Mouse (Mus musculus): Measurements from ENCODE around the gene Ccdc34. TPM values are rescaled to one million over a fixed set of nuclear protein-coding genes. Genes with fewer than 3 reads are reported as not detected.

Ccdc34 gene
- polyA plus RNA-seq, 1 experiment from 2014 or later: 49.5 TPM

DNA sequence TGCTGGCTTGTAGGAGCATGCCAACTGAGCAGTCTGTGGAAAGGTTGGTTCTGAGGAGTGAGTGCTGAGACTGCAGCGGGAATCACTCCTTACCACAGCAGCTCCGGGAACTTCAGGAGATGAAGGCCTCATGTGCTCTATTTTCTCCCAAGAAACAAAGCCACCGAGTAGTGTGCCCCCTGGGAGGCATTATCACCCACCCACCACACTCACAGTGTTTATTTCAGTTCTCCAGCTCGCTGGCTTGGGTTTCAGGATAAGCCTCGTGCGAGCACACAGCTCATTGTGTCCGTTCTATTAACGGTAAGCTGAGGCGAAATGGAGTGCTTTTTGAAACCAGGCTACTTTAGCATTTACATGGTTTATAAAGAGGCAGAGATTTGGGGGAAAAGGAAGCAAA, 32.1 kb upstream of the Ccdc34 start:
- Histone ChIP-seq H3K4me2 (no peak overlapping the region), H3K27me3 (no peaks in the 10 kb centered on the region), H3K9me3 (replicated peaks) (no peaks in the 10 kb centered on the region), H3K27ac (0 out of 2 replicates have a peak overlapping the region, but pooled peaks have one; percentile 27), H3K36me3 (no peaks in the 10 kb centered on the region), H3K4me3 (replicated peaks) (no peak overlapping the region), H3K9ac (no peak overlapping the region), H3K4me1 (peaks cover 64% of the 10 kb centered on the region)
- ATAC-seq (replicated peaks; ENCODE audit: low FRiP score): no peak
- WGBS: 58% methylated on average over 9 of the region's 9 CpGs

DNA sequence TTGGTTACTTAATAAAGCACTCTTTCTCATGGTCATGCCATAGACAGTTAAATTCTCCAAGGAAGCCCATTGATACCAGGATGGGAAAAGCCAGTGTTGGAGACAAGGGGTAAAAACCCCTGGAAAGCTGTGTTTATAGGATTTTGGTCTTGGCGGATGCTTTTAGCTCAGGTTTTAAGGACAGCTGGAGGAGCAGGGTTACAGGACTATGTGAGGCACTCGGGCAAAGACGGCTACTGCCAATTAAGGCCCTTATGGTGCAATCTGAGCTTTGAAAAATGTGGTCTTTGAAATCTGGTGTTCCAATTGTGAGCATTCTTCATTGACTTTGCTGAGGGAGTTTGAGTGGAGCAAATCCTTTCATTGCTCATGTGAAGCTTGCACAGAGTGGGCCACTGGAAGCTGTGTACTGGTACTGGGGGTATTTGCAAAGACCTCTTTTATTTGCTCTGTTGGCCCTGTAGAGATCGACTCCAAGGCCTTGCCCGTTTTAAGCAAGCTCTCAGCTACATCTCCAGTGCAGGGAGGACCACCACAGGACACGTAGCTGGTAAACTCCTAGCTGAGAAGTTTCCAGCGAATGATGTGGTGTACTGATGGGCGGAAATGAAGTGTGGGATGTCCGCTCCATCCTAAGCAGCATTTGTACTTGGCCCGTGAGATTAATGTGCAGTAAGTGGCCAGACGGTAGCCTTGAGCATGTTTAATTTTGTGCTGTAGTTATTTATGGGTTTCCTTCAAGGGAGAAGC, 31.4 kb upstream of the Ccdc34 start:
- no peak for ATAC-seq (replicated peaks; ENCODE audit: low FRiP score)

DNA sequence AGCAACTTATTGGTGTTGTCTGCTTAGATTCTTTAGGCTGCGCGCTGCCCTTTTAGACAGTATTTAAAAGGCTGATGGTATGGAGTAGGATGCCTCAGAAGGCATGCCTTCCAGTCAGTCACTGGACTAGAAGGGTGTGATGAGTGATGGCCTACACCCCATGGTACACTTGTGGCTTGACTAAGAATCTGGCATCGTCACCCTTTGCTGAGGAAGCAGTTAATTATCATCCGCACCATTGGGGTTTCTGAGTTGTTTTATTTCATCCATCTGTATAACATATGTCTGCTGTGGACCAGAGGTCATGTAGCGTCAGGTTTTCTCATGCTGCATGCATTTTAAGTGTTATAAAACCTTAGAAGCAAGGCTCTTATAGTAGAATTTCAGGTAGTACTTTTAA, 29.7 kb upstream of the Ccdc34 start:
- no peak overlapping the region for H3K4me3 ChIP-seq (replicated peaks)
- H3K27ac ChIP-seq: 0 out of 2 replicates have a peak overlapping the region, but pooled peaks have one; percentile 63
- no peaks in the 10 kb centered on the region for H3K27me3 ChIP-seq
- ATAC-seq (replicated peaks; ENCODE audit: low FRiP score): no peak
- H3K9ac ChIP-seq: no peak overlapping the region
- 54% methylated on average over 5 of the region's 5 CpGs for WGBS
- no peaks in the 10 kb centered on the region for H3K9me3 ChIP-seq (replicated peaks)
- 0 out of 2 replicates have a peak, but pooled peaks cover 3% of the 10 kb centered on the region for H3K36me3 ChIP-seq
- no peak overlapping the region for H3K4me2 ChIP-seq
- peaks cover 73% of the 10 kb centered on the region for H3K4me1 ChIP-seq

More for the DNA sequence above, 31.4 kb upstream of the Ccdc34 start:
- Histone ChIP-seq H3K9ac (no peak overlapping the region), H3K36me3 (0 out of 2 replicates have a peak, but pooled peaks cover 1% of the 10 kb centered on the region), H3K27ac (peak overlapping the region; percentile 5; the same call in 1 of the 2 replicates), H3K4me2 (no peak overlapping the region), H3K4me3 (replicated peaks) (no peak overlapping the region), H3K27me3 (no peaks in the 10 kb centered on the region), H3K9me3 (replicated peaks) (no peaks in the 10 kb centered on the region), H3K4me1 (peaks cover 70% of the 10 kb centered on the region)
- WGBS: 51% methylated on average over 11 of the region's 11 CpGs

DNA sequence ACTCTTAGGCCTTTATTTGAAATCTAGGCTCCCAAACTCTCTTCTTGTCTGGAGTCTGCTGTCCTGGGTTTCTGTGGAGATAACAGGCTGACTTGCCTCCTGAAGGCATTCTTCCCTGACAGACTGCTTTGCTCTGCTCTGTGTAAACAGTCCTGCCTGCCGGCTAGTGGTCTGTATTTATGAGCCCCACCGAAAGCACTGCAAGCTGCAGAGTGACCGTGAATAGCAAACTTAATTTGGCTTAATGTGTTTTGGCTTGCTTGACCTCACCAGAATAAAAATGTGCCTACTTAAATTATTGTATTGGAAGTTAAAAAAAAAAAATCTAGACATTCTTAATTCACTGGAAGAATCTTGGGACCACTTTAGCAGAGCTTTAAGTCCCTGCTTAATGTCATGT, 28.4 kb upstream of the Ccdc34 start:
- peak overlapping the region; percentile 63 for H3K27ac ChIP-seq
- H3K9me3 ChIP-seq (replicated peaks): no peaks in the 10 kb centered on the region

DNA sequence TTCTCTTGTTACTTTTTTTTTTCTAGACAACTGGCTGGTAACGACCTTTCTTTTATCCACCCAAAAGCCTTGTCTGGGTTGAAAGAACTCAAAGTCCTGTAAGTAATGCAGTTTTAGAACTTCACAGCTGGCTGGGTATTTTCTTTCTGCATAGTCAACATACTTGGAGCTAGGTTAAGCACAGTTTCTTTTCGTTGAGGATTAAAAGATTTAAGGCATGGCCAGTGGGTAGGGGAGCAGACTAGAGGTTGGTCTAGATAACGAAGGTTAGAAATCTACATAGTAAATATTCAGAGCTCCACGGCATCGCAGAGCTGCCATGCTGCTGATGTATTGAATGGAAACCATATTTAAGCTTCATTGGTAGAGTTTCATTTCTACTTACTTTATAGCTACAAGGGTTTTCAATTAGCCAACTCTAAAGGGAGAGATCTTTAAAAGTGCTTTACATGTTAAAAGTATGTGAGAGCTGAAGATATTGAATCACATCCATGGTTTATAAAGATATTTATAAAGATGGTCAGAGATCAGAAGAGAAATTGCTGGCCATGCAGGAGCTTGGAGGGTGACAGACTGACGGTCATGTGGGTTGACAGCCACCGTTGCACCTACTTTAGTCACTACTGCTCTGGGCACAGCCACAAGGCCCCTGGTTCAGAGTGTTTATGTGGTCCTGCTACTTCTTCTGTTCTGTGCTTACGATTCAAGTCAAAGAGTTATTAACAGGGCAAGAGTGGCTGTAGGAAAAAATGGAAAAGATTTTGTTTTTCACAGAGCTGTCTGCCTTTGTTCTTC, 27.7 kb upstream of the Ccdc34 start:
- Histone ChIP-seq H3K4me3 (replicated peaks) (no peak overlapping the region), H3K4me2 (peak overlapping the region; percentile 7; the same call in 1 of the 2 replicates), H3K27me3 (no peaks in the 10 kb centered on the region), H3K36me3 (0 out of 2 replicates have a peak, but pooled peaks cover 3% of the 10 kb centered on the region), H3K9me3 (replicated peaks) (no peaks in the 10 kb centered on the region), H3K4me1 (peaks cover 71% of the 10 kb centered on the region), H3K27ac (peak overlapping the region; percentile 63), H3K9ac (no peak overlapping the region)
- ATAC-seq (replicated peaks; ENCODE audit: low FRiP score): no peak
- 55% methylated on average over 8 of the region's 8 CpGs for WGBS

More for the DNA sequence above, 28.4 kb upstream of the Ccdc34 start:
- peak overlapping the region; percentile 7; the same call in 1 of the 2 replicates for H3K4me2 ChIP-seq
- H3K4me3 ChIP-seq (replicated peaks): no peak overlapping the region
- 0 out of 2 replicates have a peak, but pooled peaks cover 3% of the 10 kb centered on the region for H3K36me3 ChIP-seq
- peak; percentile 75 for ATAC-seq (replicated peaks; ENCODE audit: low FRiP score)
- no peaks in the 10 kb centered on the region for H3K27me3 ChIP-seq
- H3K4me1 ChIP-seq: peaks cover 70% of the 10 kb centered on the region
- WGBS: 2% methylated on average over 3 of the region's 3 CpGs
- no peak overlapping the region for H3K9ac ChIP-seq

DNA sequence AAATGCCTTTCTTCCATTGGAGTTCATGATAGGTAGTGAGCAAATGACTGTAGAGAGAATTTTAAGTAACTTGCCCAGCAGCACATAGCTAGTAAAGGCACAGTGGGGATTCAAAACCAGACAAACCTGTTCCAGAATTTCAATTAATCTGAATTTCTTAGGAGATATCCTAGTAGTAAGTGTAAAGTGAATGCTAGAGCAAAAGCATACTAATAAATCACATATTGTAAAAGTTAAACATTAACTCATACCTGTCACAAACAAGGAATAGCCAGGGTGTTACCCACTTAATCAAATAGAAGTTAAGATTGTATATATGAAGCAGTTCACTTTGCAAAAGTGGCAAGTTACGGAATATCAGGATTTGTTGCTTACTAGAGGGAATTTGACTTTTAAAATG, 25.9 kb upstream of the Ccdc34 start:
- Histone ChIP-seq H3K4me3 (replicated peaks) (no peak overlapping the region), H3K27me3 (no peaks in the 10 kb centered on the region), H3K4me2 (no peak overlapping the region), H3K9me3 (replicated peaks) (no peaks in the 10 kb centered on the region), H3K27ac (no peak overlapping the region), H3K4me1 (peaks cover 66% of the 10 kb centered on the region), H3K36me3 (0 out of 2 replicates have a peak, but pooled peaks cover 3% of the 10 kb centered on the region), H3K9ac (no peak overlapping the region)
- ATAC-seq (replicated peaks; ENCODE audit: low FRiP score): no peak
- WGBS: 86% methylated on average over 1 of the region's 1 CpGs

DNA sequence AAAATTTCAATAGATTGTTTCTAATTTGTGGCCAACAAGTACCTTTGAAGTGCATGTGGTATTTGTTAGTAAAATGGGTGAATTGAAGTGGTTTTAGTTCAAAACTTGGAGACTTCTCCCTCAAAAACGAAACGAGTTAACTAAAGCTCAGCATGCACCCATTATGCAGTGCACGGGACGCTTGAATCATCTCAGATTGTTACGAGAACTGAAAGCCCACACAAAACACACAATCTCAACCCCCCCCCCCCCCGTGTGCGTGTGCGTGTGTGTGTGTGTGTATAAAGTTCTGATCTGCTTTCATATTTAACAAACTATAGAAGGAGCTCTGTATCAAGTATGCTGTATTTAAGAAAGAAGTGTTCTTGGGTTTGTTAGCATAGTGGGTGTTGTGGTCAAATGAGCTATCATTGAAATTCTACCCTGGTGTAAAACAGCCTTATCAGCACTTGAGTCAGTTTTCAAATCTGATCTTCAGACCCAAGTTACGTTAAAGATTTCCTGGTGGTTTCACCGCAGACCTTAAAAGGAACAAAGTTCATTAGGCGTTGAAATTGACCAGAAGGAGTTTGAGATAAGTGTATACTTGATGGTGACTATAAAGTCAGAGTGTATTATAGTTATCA, 25.1 kb upstream of the Ccdc34 start:
- no peak overlapping the region for H3K4me2 ChIP-seq
- peaks cover 58% of the 10 kb centered on the region for H3K4me1 ChIP-seq
- no peak overlapping the region for H3K27ac ChIP-seq
- no peaks in the 10 kb centered on the region for H3K27me3 ChIP-seq
- ATAC-seq (replicated peaks; ENCODE audit: low FRiP score): no peak
- no peak overlapping the region for H3K4me3 ChIP-seq (replicated peaks)
- H3K9me3 ChIP-seq (replicated peaks): no peaks in the 10 kb centered on the region
- no peak overlapping the region for H3K9ac ChIP-seq
- 0 out of 2 replicates have a peak, but pooled peaks cover 3% of the 10 kb centered on the region for H3K36me3 ChIP-seq
- whole genome bisulfite sequencing: 72% methylated on average over 11 of the region's 11 CpGs

DNA sequence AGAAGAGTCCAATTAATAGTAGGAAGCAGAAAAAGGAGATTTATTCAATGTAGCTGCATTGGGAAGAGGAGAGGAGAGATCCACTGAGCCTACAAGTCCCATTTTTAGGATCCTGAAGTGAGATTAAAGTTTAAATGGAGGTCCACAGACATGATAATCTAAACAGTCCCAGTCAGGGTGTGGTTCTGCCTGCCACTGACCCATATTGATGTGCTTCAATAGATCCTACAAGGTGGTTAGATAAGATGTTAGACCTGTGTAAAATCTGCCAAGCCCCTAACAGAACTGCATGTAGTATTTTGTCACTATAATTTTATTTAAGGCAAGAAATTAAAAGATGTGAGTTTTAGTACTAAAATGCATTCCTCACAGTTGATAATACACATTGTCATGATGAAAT, 24.2 kb upstream of the Ccdc34 start:
- H3K36me3 ChIP-seq: peaks cover 8% of the 10 kb centered on the region; the same call in 1 of the 2 replicates
- H3K4me3 ChIP-seq (replicated peaks): no peak overlapping the region
- no peak overlapping the region for H3K27ac ChIP-seq
- H3K9ac ChIP-seq: no peak overlapping the region
- peaks cover 50% of the 10 kb centered on the region for H3K4me1 ChIP-seq
- no peaks in the 10 kb centered on the region for H3K27me3 ChIP-seq
- no peak overlapping the region for H3K4me2 ChIP-seq
- H3K9me3 ChIP-seq (replicated peaks): no peaks in the 10 kb centered on the region
- ATAC-seq (replicated peaks; ENCODE audit: low FRiP score): no peak

DNA sequence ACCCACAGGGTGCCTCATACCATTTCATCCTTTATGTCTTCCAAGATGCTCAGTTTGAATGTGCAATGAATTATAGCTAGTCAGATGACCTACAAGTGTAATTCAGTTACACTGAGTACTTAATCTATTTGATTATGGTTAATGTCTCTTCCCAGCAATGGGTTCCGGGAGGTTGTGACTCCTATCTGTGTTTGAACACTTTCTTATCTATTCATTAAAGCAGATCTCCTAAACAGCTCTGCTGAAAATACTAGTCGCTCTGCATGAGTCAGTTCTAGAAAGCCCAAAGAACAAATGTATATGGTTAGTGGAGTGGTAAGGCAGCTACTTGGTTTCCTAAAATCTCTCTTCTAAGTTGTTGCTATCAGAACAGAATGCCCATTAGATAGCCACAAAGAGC, 22.6 kb upstream of the Ccdc34 start:
- Histone ChIP-seq H3K27me3 (no peaks in the 10 kb centered on the region), H3K4me3 (replicated peaks) (no peak overlapping the region), H3K4me1 (peaks cover 34% of the 10 kb centered on the region), H3K36me3 (peaks cover 17% of the 10 kb centered on the region), H3K9ac (no peak overlapping the region), H3K27ac (peak overlapping the region; percentile 6; the same call in 1 of the 2 replicates), H3K4me2 (no peak overlapping the region), H3K9me3 (replicated peaks) (no peaks in the 10 kb centered on the region)
- 61% methylated on average over 2 of the region's 2 CpGs for WGBS
- ATAC-seq (replicated peaks; ENCODE audit: low FRiP score): no peak

DNA sequence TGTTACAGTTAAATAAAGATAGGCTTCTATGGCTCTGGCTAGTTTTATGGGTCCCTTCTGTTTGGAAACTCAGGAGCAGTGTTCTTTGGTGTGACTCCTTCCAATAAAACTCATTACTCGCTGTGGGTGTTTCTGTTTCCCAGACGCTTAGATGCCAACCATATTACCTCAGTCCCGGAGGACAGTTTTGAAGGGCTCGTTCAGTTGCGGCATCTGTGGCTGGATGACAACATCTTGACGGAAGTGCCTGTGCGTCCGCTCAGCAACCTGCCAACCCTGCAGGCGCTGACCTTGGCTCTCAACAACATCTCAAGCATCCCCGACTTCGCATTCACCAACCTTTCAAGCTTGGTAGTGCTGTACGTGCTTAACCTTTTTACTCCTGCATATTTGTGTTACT, 21.2 kb upstream of the Ccdc34 start:
- H3K4me3 ChIP-seq (replicated peaks): no peak overlapping the region
- H3K4me2 ChIP-seq: no peak overlapping the region
- WGBS: 53% methylated on average over 12 of the region's 12 CpGs
- no peaks in the 10 kb centered on the region for H3K9me3 ChIP-seq (replicated peaks)
- ATAC-seq (replicated peaks; ENCODE audit: low FRiP score): no peak
- H3K9ac ChIP-seq: no peak overlapping the region
- H3K27me3 ChIP-seq: no peaks in the 10 kb centered on the region
- H3K27ac ChIP-seq: no peak overlapping the region
- H3K4me1 ChIP-seq: peaks cover 21% of the 10 kb centered on the region
- peaks cover 24% of the 10 kb centered on the region for H3K36me3 ChIP-seq

DNA sequence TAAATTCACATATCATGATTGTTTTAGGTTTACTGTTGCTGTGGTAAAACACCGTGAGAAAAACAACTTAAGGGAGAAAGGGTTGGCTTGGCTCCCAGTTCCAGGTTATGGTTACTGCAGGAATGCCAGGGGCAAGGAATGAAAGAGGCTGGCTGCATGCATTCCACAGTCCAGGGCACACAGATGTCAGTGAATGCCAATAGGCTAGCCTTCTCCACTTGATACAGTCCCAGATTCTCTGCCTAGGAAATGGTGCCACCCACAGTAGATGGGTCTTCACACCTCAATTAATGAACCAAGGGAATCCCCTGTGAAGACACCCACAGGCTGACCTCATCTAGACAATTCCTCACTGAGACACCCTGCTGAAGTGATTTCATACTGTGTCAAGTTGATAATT, 12.9 kb upstream of the Ccdc34 start:
- Histone ChIP-seq H3K9ac (no peak overlapping the region), H3K9me3 (replicated peaks) (no peaks in the 10 kb centered on the region), H3K4me2 (no peak overlapping the region), H3K4me3 (replicated peaks) (no peak overlapping the region), H3K27me3 (no peaks in the 10 kb centered on the region), H3K36me3 (peaks cover 71% of the 10 kb centered on the region), H3K27ac (no peak overlapping the region), H3K4me1 (no peaks in the 10 kb centered on the region)
- 48% methylated on average over 1 of the region's 1 CpGs for WGBS
- no peak for ATAC-seq (replicated peaks; ENCODE audit: low FRiP score)

DNA sequence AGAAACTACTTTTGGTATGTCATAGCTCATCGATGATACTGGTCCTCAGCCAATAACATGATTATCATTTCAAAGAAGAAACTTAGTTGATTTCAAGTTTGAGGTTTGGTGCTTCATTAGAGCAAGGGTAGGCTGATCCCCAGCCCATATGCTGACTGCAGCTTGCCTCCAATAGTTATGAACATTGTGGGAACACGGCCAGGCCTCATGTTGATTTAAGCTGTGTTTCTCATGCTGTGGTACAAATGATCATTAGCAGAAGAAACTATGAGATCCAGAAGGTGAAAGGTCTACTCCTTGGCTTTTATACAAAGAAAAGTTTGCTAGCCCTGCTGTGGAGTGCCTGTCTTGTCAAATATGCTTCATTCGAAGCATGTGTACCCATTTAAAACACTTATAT, 12.5 kb upstream of the Ccdc34 start:
- H3K9me3 ChIP-seq (replicated peaks): no peaks in the 10 kb centered on the region
- no peak overlapping the region for H3K4me3 ChIP-seq (replicated peaks)
- H3K4me1 ChIP-seq: no peaks in the 10 kb centered on the region
- WGBS: 68% methylated on average over 3 of the region's 3 CpGs
- no peak for ATAC-seq (replicated peaks; ENCODE audit: low FRiP score)
- no peak overlapping the region for H3K4me2 ChIP-seq
- no peaks in the 10 kb centered on the region for H3K27me3 ChIP-seq
- peaks cover 67% of the 10 kb centered on the region for H3K36me3 ChIP-seq
- no peak overlapping the region for H3K27ac ChIP-seq
- no peak overlapping the region for H3K9ac ChIP-seq

Data from kidney, embryonic 15.5 days (tissue).